8 mouse cellular contexts compared by ENCODE assay signal in genomic region chr7:27673064-27673574, GRCm38 (mm10). TPM values are rescaled to one million over a fixed set of nuclear protein-coding genes. Genes with fewer than 3 reads are reported as not detected.
DNase-seq lines count a peak whose midpoint lies in the region; ATAC-seq lines count a peak whose summit lies in the region.

No protein-coding gene starts in this region.

- peak overlapping the region; percentile 76 for H3K9ac ChIP-seq in kidney, embryonic 15.5 days
- H3K9ac ChIP-seq in hindbrain, embryonic 14.5 days = peak overlapping the region; percentile 95
- peak overlapping the region; percentile 91 for H3K9ac ChIP-seq in midbrain, embryonic 16.5 days (ENCODE audit: low read depth, low read length)

- DNase-seq in kidney, adult 9 months = no peak
- peak; percentile 73 for DNase-seq in cerebellum, adult 9-11 months
- no peak for DNase-seq in hindbrain, embryonic 14.5 days (ENCODE audit: low spot score)
- no peak for DNase-seq in urinary bladder, adult 18-20 months (ENCODE audit: low spot score in 2 of 2)
- no peak for DNase-seq in MN1 (ENCODE audit: low spot score)
- no peak for DNase-seq in layer of hippocampus, postnatal 10 days (ENCODE audit: low spot score in 2 of 2)

- peak; percentile 12; the same call in 1 of the 2 replicates for ATAC-seq in kidney, embryonic 15.5 days (replicated peaks; ENCODE audit: low FRiP score)
- ATAC-seq in hindbrain, embryonic 14.5 days (ENCODE audit: low FRiP score) = no peak
- ATAC-seq in midbrain, embryonic 16.5 days = 0 out of 2 replicates have a peak, but pooled peaks have one; percentile 0

- H3K4me3 ChIP-seq in kidney, embryonic 15.5 days (replicated peaks) = peak overlapping the region; percentile 83
- peak overlapping the region; percentile 93 for H3K4me3 ChIP-seq in hindbrain, embryonic 14.5 days (replicated peaks; ENCODE audit: low read length)
- H3K4me3 ChIP-seq in midbrain, embryonic 16.5 days (ENCODE audit: low read depth, low read length) = peak overlapping the region; percentile 75

- 58% methylated on average over 9 of the region's 9 CpGs for WGBS in kidney, embryonic 15.5 days
- 52% methylated on average over 9 of the region's 9 CpGs for WGBS in hindbrain, embryonic 14.5 days
- 51% methylated on average over 9 of the region's 9 CpGs for WGBS in midbrain, embryonic 16.5 days

- H3K9me3 ChIP-seq in kidney, embryonic 15.5 days (replicated peaks) = no peaks in the 10 kb centered on the region
- no peaks in the 10 kb centered on the region for H3K9me3 ChIP-seq in hindbrain, embryonic 14.5 days (ENCODE audit: control insufficient read depth, low read length)
- no peaks in the 10 kb centered on the region for H3K9me3 ChIP-seq in midbrain, embryonic 16.5 days (replicated peaks; ENCODE audit: control insufficient read depth, low read length, poor library complexity, severe bottlenecking)

- peaks cover 31% of the 10 kb centered on the region for H3K4me1 ChIP-seq in kidney, embryonic 15.5 days
- H3K4me1 ChIP-seq in hindbrain, embryonic 14.5 days (replicated peaks; ENCODE audit: control insufficient read depth, insufficient read depth, low read length) = peaks cover 29% of the 10 kb centered on the region
- peaks cover 38% of the 10 kb centered on the region for H3K4me1 ChIP-seq in midbrain, embryonic 16.5 days (ENCODE audit: control insufficient read depth, insufficient read depth, low read length)

- H3K27ac ChIP-seq in kidney, embryonic 15.5 days = no peak overlapping the region
- H3K27ac ChIP-seq in hindbrain, embryonic 14.5 days = no peak overlapping the region
- peak overlapping the region; percentile 85; the same call in 1 of the 2 replicates for H3K27ac ChIP-seq in midbrain, embryonic 16.5 days (ENCODE audit: low read length)

- no peaks in the 10 kb centered on the region for H3K27me3 ChIP-seq in kidney, embryonic 15.5 days
- H3K27me3 ChIP-seq in hindbrain, embryonic 14.5 days (ENCODE audit: control insufficient read depth, insufficient read depth, low read length) = no peaks in the 10 kb centered on the region
- no peaks in the 10 kb centered on the region for H3K27me3 ChIP-seq in midbrain, embryonic 16.5 days (ENCODE audit: control insufficient read depth, insufficient read depth, low read depth, low read length)

- peaks cover 27% of the 10 kb centered on the region for H3K36me3 ChIP-seq in kidney, embryonic 15.5 days
- H3K36me3 ChIP-seq in hindbrain, embryonic 14.5 days (replicated peaks; ENCODE audit: control insufficient read depth, insufficient read depth) = peaks cover 23% of the 10 kb centered on the region
- H3K36me3 ChIP-seq in midbrain, embryonic 16.5 days (ENCODE audit: control insufficient read depth, insufficient read depth, low read length) = no peaks in the 10 kb centered on the region; the same call in 1 of the 2 replicates

- peak overlapping the region; percentile 94 for H3K4me2 ChIP-seq in kidney, embryonic 15.5 days
- H3K4me2 ChIP-seq in hindbrain, embryonic 14.5 days (replicated peaks) = peak overlapping the region; percentile 86
- H3K4me2 ChIP-seq in midbrain, embryonic 16.5 days (ENCODE audit: low read length) = peak overlapping the region; percentile 95

RNA-seq across cellular contexts. Expression of gene Map3k10, which starts 1.3 kb away (rescaled TPM):
- polyA plus RNA-seq in kidney, embryonic 15.5 days (2015; fragmentation: Nextera tagmentation; extraction: Ambion mirVana) = 6.5 and 7.6 TPM in 2 replicates
- polyA plus RNA-seq in hindbrain, embryonic 14.5 days (2014; fragmentation: Nextera tagmentation; extraction: Ambion mirVana) = 23.5 and 27.2 TPM in 2 replicates
- polyA plus RNA-seq in midbrain, embryonic 16.5 days (2015; fragmentation: Nextera tagmentation; extraction: Ambion mirVana) = 15.4 and 16.9 TPM in 2 replicates
- 100 to 1,000 TPM; 186 to 195 TPM for total RNA-seq in layer of hippocampus, postnatal 10 days (2021)

RNA-seq across cellular contexts. Expression of gene Zfp607b, which starts 16.0 kb away (rescaled TPM):
- polyA plus RNA-seq in kidney, embryonic 15.5 days (2015; fragmentation: Nextera tagmentation; extraction: Ambion mirVana) = 3.4 and 4.6 TPM in 2 replicates
- 11.8 and 12.5 TPM in 2 replicates for polyA plus RNA-seq in hindbrain, embryonic 14.5 days (2014; fragmentation: Nextera tagmentation; extraction: Ambion mirVana)
- polyA plus RNA-seq in midbrain, embryonic 16.5 days (2015; fragmentation: Nextera tagmentation; extraction: Ambion mirVana) = 16.7 and 19.1 TPM in 2 replicates
- 1 to 10 TPM; 9.2 to 9.7 TPM for total RNA-seq in layer of hippocampus, postnatal 10 days (2021)

RNA-seq across cellular contexts. Expression of gene Ttc9b, which starts 19.4 kb away (rescaled TPM):
- 0.28 and 0.86 TPM in 2 replicates for polyA plus RNA-seq in kidney, embryonic 15.5 days (2015; fragmentation: Nextera tagmentation; extraction: Ambion mirVana)
- polyA plus RNA-seq in hindbrain, embryonic 14.5 days (2014; fragmentation: Nextera tagmentation; extraction: Ambion mirVana) = 98.6 and 100 TPM in 2 replicates
- polyA plus RNA-seq in midbrain, embryonic 16.5 days (2015; fragmentation: Nextera tagmentation; extraction: Ambion mirVana) = 75.0 and 84.4 TPM in 2 replicates
- total RNA-seq in layer of hippocampus, postnatal 10 days (2021) = 100 to 1,000 TPM; 106 to 114 TPM

RNA-seq across cellular contexts. Expression of gene Zfp60, which starts 58.1 kb away (rescaled TPM):
- polyA plus RNA-seq in kidney, embryonic 15.5 days (2015; fragmentation: Nextera tagmentation; extraction: Ambion mirVana) = 37.2 and 40.8 TPM in 2 replicates
- 92.5 and 99.3 TPM in 2 replicates for polyA plus RNA-seq in hindbrain, embryonic 14.5 days (2014; fragmentation: Nextera tagmentation; extraction: Ambion mirVana)
- 111 and 125 TPM in 2 replicates for polyA plus RNA-seq in midbrain, embryonic 16.5 days (2015; fragmentation: Nextera tagmentation; extraction: Ambion mirVana)
- total RNA-seq in layer of hippocampus, postnatal 10 days (2021) = 10 to 100 TPM; 36.6 to 37.3 TPM

Comparison
In these comparisons a context has a peak if more than half of its experiments do, and no peak if none do; other contexts are left out.
1. RNA of gene Ttc9b, which starts 19.4 kb away (polyA plus RNA-seq): 98.6 to 100 TPM in hindbrain, embryonic 14.5 days and 75.0 to 84.4 TPM in midbrain, embryonic 16.5 days; 0.28 to 0.86 TPM in kidney, embryonic 15.5 days; every median in the first group is over 10 times any median in the second.
2. Peak in every context shown above with its lines, with median percentiles within 50 percentile points of each other: H3K4me2 ChIP-seq, H3K4me3 ChIP-seq and H3K9ac ChIP-seq.